Mouse (Mus musculus): Measurements from ENCODE around the gene Osbpl6.

Gene Osbpl6

GRCm38 (mm10) chr2:76421411-76421924 lies 15.2 kb downstream of the Osbpl6 start:
- no peak for DNase-seq (ENCODE audit: low read depth, low spot score)

GRCm38 (mm10) chr2:76426816-76427215 lies 20.5 kb downstream of the Osbpl6 start:
- no peak for DNase-seq (ENCODE audit: low read depth, low spot score)

- no peak for DNase-seq (ENCODE audit: low read depth, low spot score)
Observed at GRCm38 (mm10) chr2:76429318-76429717, 23.0 kb downstream of the Osbpl6 start.

- no peak for DNase-seq (ENCODE audit: low read depth, low spot score)
Observed at GRCm38 (mm10) chr2:76429855-76430254, 23.5 kb downstream of the Osbpl6 start.

GRCm38 (mm10) chr2:76430539-76430938 lies 24.2 kb downstream of the Osbpl6 start:
- DNase-seq (ENCODE audit: low read depth, low spot score) = no peak

GRCm38 (mm10) chr2:76434224-76434623 lies 27.9 kb downstream of the Osbpl6 start:
- no peak for DNase-seq (ENCODE audit: low read depth, low spot score)

- no peak for DNase-seq (ENCODE audit: low read depth, low spot score)
Observed at GRCm38 (mm10) chr2:76435667-76436239, 29.4 kb downstream of the Osbpl6 start.

GRCm38 (mm10) chr2:76437372-76437771 lies 31.1 kb downstream of the Osbpl6 start:
- no peak for DNase-seq (ENCODE audit: low read depth, low spot score)

- DNase-seq (ENCODE audit: low read depth, low spot score) = no peak
Observed at GRCm38 (mm10) chr2:76439540-76439939, 33.2 kb downstream of the Osbpl6 start.

- DNase-seq (ENCODE audit: low read depth, low spot score) = no peak
Observed at GRCm38 (mm10) chr2:76442086-76442485, 35.8 kb downstream of the Osbpl6 start.

- DNase-seq (ENCODE audit: low read depth, low spot score) = no peak
Observed at GRCm38 (mm10) chr2:76449836-76450355, 43.6 kb downstream of the Osbpl6 start.

GRCm38 (mm10) chr2:76466723-76467122 lies 60.4 kb downstream of the Osbpl6 start:
- no peak for DNase-seq (ENCODE audit: low read depth, low spot score)

- no peak for DNase-seq (ENCODE audit: low read depth, low spot score)
Observed at GRCm38 (mm10) chr2:76468204-76468603, 61.9 kb downstream of the Osbpl6 start.

GRCm38 (mm10) chr2:76469091-76469750 lies 62.9 kb downstream of the Osbpl6 start:
- no peak for DNase-seq (ENCODE audit: low read depth, low spot score)

GRCm38 (mm10) chr2:76469751-76470099 lies 63.4 kb downstream of the Osbpl6 start:
- no peak for DNase-seq (ENCODE audit: low read depth, low spot score)

GRCm38 (mm10) chr2:76470391-76470790 lies 64.1 kb downstream of the Osbpl6 start:
- no peak for DNase-seq (ENCODE audit: low read depth, low spot score)

GRCm38 (mm10) chr2:76475788-76476187 lies 69.5 kb downstream of the Osbpl6 start:
- DNase-seq (ENCODE audit: low read depth, low spot score) = no peak

- no peak for DNase-seq (ENCODE audit: low read depth, low spot score)
Observed at GRCm38 (mm10) chr2:76488764-76489163, 82.5 kb downstream of the Osbpl6 start.

GRCm38 (mm10) chr2:76490198-76490597 lies 83.9 kb downstream of the Osbpl6 start:
- DNase-seq (ENCODE audit: low read depth, low spot score) = no peak

GRCm38 (mm10) chr2:76491371-76491770 lies 85.1 kb downstream of the Osbpl6 start:
- no peak for DNase-seq (ENCODE audit: low read depth, low spot score)

GRCm38 (mm10) chr2:76492224-76492623 lies 85.9 kb downstream of the Osbpl6 start:
- DNase-seq (ENCODE audit: low read depth, low spot score) = no peak

- no peak for DNase-seq (ENCODE audit: low read depth, low spot score)
Observed at GRCm38 (mm10) chr2:76496006-76496748, 89.9 kb downstream of the Osbpl6 start.
